Comparison of ENCODE assay signal across 8 mouse cellular contexts in the genomic region with DNA sequence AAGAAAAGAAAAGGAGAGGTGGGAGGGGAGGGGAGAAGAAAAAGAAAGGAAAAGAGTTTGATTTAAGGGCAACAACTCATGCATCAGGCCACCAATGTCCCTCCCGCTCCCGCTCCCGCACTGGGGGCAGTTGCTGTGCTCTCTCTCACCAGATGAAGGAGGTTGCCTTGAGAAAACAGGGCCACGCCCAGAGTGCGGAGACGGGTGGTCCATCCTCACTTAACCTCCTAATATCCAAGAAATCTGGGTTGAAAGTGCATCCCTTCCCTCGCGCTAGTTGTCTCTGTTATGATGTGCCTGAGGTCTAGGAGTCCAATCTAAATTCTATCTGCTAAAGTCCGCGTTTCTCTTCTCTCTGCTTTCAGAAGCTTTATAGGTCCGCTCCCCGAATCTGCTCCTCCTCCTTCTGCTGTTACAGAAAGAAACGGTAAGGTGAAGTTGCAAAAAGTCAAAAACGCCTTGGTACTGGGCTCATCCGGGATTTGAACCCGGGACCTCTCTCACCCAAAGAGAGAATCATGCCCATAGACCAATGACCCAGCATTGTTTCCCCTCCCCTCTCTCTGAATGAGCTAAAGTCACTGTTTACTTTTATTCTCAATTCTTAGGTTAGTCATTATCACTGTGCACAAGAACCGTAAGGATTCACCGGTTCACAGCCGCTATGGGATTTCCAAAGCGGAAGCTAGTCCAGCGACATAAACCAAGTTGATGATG. TPM values are rescaled to one million over a fixed set of nuclear protein-coding genes. Genes with fewer than 3 reads are reported as not detected.
DNase-seq lines count a peak whose midpoint lies in the region; ATAC-seq and TF ChIP-seq lines count a peak whose summit lies in the region.

No protein-coding gene starts in this region.

- peaks cover 3% of the 10 kb centered on the region; the same call in 1 of the 2 replicates for H3K4me1 ChIP-seq in spleen, adult 2 months (ENCODE audit: control insufficient read depth, insufficient read depth, insufficient read length)
- peaks cover 3% of the 10 kb centered on the region; the same call in 1 of the 2 replicates for H3K4me1 ChIP-seq in intestine, embryonic 15.5 days (replicated peaks)

- no peak overlapping the region for H3K9ac ChIP-seq in intestine, embryonic 15.5 days

- no peak for TF ChIP-seq CTCF in spleen, adult 2 months (IDR thresholded peaks at IDR 0.05; ENCODE audit: extremely low read depth, insufficient read depth, insufficient read length, insufficient replicate concordance)

- H3K4me3 ChIP-seq in spleen, adult 2 months (ENCODE audit: extremely low read depth, insufficient read depth, insufficient read length), result peak overlapping the region; percentile 9; the same call in 1 of the 2 replicates
- peak overlapping the region; percentile 29 for H3K4me3 ChIP-seq in intestine, embryonic 15.5 days (replicated peaks)

- DNase-seq in frontal cortex, postnatal 10 days (ENCODE audit: low spot score in 2 of 2), result peak; percentile 3 to 11
- DNase-seq in spleen, adult 2 months (ENCODE audit: low read depth in 1 of 2, low spot score in 2 of 2), result no peak
- DNase-seq in spleen, adult 18-20 months, result no peak
- DNase-seq in neural tube, embryonic 10.5 days (ENCODE audit: extremely low spot score, low spot score), result peak; percentile 48
- no peak for DNase-seq in cerebellum, adult 11-12 months
- DNase-seq in cerebellum, adult 8-10 months, result no peak

- ATAC-seq in frontal cortex, adult (ENCODE audit: low TSS enrichment), result no peak
- no peak for ATAC-seq in intestine, embryonic 15.5 days

- TF ChIP-seq POLR2A in spleen, adult 2 months (IDR thresholded peaks at IDR 0.05; ENCODE audit: low read depth, low read length), result no peak

- WGBS in spleen, adult 2 months, result 20% methylated on average over 21 of the region's 21 CpGs
- WGBS in intestine, embryonic 15.5 days, result 10% methylated on average over 21 of the region's 21 CpGs

- no peaks in the 10 kb centered on the region for H3K9me3 ChIP-seq in intestine, embryonic 15.5 days

- peak overlapping the region; percentile 66 for H3K4me2 ChIP-seq in intestine, embryonic 15.5 days (replicated peaks)

- H3K27ac ChIP-seq in spleen, adult 2 months (ENCODE audit: insufficient read depth, low read length), result no peak overlapping the region
- H3K27ac ChIP-seq in intestine, embryonic 15.5 days, result no peak overlapping the region

- no peaks in the 10 kb centered on the region for H3K36me3 ChIP-seq in spleen, adult 2 months (ENCODE audit: control insufficient read depth, insufficient read depth, low read length)
- H3K36me3 ChIP-seq in intestine, embryonic 15.5 days, result no peaks in the 10 kb centered on the region

- peaks cover 15% of the 10 kb centered on the region for H3K27me3 ChIP-seq in spleen, adult 2 months (ENCODE audit: control insufficient read depth, insufficient read depth, low read length)
- peaks cover 18% of the 10 kb centered on the region for H3K27me3 ChIP-seq in intestine, embryonic 15.5 days (replicated peaks)

RNA-seq across cellular contexts. Expression of gene Zfp213, which starts 25.6 kb away (rescaled TPM):
- 11.8 and 17.2 TPM in 2 replicates for polyA plus RNA-seq in spleen, adult 2 months (2012; rRNA removed)
- polyA plus RNA-seq in intestine, embryonic 15.5 days (2015; fragmentation: Nextera tagmentation; extraction: Ambion mirVana), result 15.2 and 17.7 TPM in 2 replicates

RNA-seq across cellular contexts. Expression of gene Vmn2r117, which starts 59.0 kb away (rescaled TPM):
- polyA plus RNA-seq in spleen, adult 2 months (2012; rRNA removed), result not detected in 2 replicates
- polyA plus RNA-seq in intestine, embryonic 15.5 days (2015; fragmentation: Nextera tagmentation; extraction: Ambion mirVana), result not detected in 2 replicates

Comparison
In these comparisons a context has a peak if more than half of its experiments do, and no peak if none do; other contexts are left out.
1. DNase-seq: peak in frontal cortex, postnatal 10 days (2 of 2) and neural tube, embryonic 10.5 days (single experiment); none in spleen, adult 2 months (0 of 2), spleen, adult 18-20 months (0 of 2), cerebellum, adult 11-12 months (single experiment) and cerebellum, adult 8-10 months (single experiment).